Mouse (Mus musculus): ENCODE measurements around the gene Liph. TPM values are rescaled to one million over a fixed set of nuclear protein-coding genes. Genes with fewer than 3 reads are reported as not detected.
"Not testable (repeated sequence)": the region's sequence is repeated elsewhere in the genome, so short reads cannot be mapped to it uniquely, and the experiment has no call there.

Gene Liph
- polyA plus RNA-seq, 1 experiment from 2014 or later, result 0.92 TPM

- WGBS, result 84% methylated on average over 12 of the region's 12 CpGs
Observed at GRCm38 (mm10) chr16:21955591-21955990, 39.9 kb downstream of the Liph start.

GRCm38 (mm10) chr16:21946761-21947715 lies 48.4 kb downstream of the Liph start, which contains the start of gene Tmem41a:
Gene Tmem41a, minus strand, starts transcription at chr16:21947552.
- H3K9me3 ChIP-seq (replicated peaks; ENCODE audit: control insufficient read depth, low read length, poor library complexity, severe bottlenecking), result no peaks in the 10 kb centered on the region
- H3K36me3 ChIP-seq (ENCODE audit: control insufficient read depth, insufficient read depth, low read length), result no peaks in the 10 kb centered on the region
- WGBS, result 1% methylated on average over 56 of the region's 63 CpGs
- peak; percentile 98 for ATAC-seq
- peak within 1 kb of the TSS; percentile 72 for H3K27ac ChIP-seq (ENCODE audit: low read length)
- H3K4me3 ChIP-seq (ENCODE audit: low read depth, low read length), result peak within 1 kb of the TSS; percentile 78
- H3K4me1 ChIP-seq (ENCODE audit: control insufficient read depth, insufficient read depth, low read length), result no peaks in the 10 kb centered on the region; the same call in 1 of the 2 replicates
- H3K9ac ChIP-seq (ENCODE audit: low read depth, low read length), result peak within 1 kb of the TSS; percentile 93
- H3K27me3 ChIP-seq (ENCODE audit: control insufficient read depth, insufficient read depth, low read depth, low read length), result no peaks in the 10 kb centered on the region
- H3K4me2 ChIP-seq (ENCODE audit: low read length), result peak within 1 kb of the TSS; percentile 83

More at GRCm38 (mm10) chr16:21955591-21955990, 39.9 kb downstream of the Liph start:
- ATAC-seq, result no peak
- Histone ChIP-seq H3K9ac (ENCODE audit: low read depth, low read length) (no peak overlapping the region), H3K4me2 (ENCODE audit: low read length) (no peak overlapping the region), H3K36me3 (ENCODE audit: control insufficient read depth, insufficient read depth, low read length) (no peaks in the 10 kb centered on the region), H3K27me3 (ENCODE audit: control insufficient read depth, insufficient read depth, low read depth, low read length) (no peaks in the 10 kb centered on the region), H3K4me3 (ENCODE audit: low read depth, low read length) (no peak overlapping the region), H3K27ac (ENCODE audit: low read length) (no peak overlapping the region), H3K4me1 (ENCODE audit: control insufficient read depth, insufficient read depth, low read length) (no peaks in the 10 kb centered on the region), H3K9me3 (replicated peaks; ENCODE audit: control insufficient read depth, low read length, poor library complexity, severe bottlenecking) (no peaks in the 10 kb centered on the region)

GRCm38 (mm10) chr16:21928471-21928870 lies 67.0 kb downstream of the Liph start:
- no peak overlapping the region for H3K4me2 ChIP-seq (ENCODE audit: low read length)
- no peak overlapping the region for H3K4me3 ChIP-seq (ENCODE audit: low read depth, low read length)
- H3K36me3 ChIP-seq (ENCODE audit: control insufficient read depth, insufficient read depth, low read length), result peaks cover 31% of the 10 kb centered on the region
- WGBS, result 85% methylated on average over 13 of the region's 13 CpGs
- no peak overlapping the region for H3K27ac ChIP-seq (ENCODE audit: low read length)
- no peaks in the 10 kb centered on the region for H3K9me3 ChIP-seq (replicated peaks; ENCODE audit: control insufficient read depth, low read length, poor library complexity, severe bottlenecking)
- H3K9ac ChIP-seq (ENCODE audit: low read depth, low read length), result no peak overlapping the region
- H3K4me1 ChIP-seq (ENCODE audit: control insufficient read depth, insufficient read depth, low read length), result no peaks in the 10 kb centered on the region
- no peaks in the 10 kb centered on the region for H3K27me3 ChIP-seq (ENCODE audit: control insufficient read depth, insufficient read depth, low read depth, low read length)
- ATAC-seq, result no peak

GRCm38 (mm10) chr16:21916681-21917080 lies 78.8 kb downstream of the Liph start:
- no peak overlapping the region for H3K4me2 ChIP-seq (ENCODE audit: low read length)
- peaks cover 30% of the 10 kb centered on the region for H3K36me3 ChIP-seq (ENCODE audit: control insufficient read depth, insufficient read depth, low read length)
- H3K27ac ChIP-seq (ENCODE audit: low read length), result no peak overlapping the region
- WGBS, result 81% methylated on average over 7 of the region's 7 CpGs
- ATAC-seq, result no peak
- H3K4me3 ChIP-seq (ENCODE audit: low read depth, low read length), result no peak overlapping the region
- no peaks in the 10 kb centered on the region for H3K9me3 ChIP-seq (replicated peaks; ENCODE audit: control insufficient read depth, low read length, poor library complexity, severe bottlenecking)
- H3K4me1 ChIP-seq (ENCODE audit: control insufficient read depth, insufficient read depth, low read length), result no peaks in the 10 kb centered on the region
- H3K9ac ChIP-seq (ENCODE audit: low read depth, low read length), result no peak overlapping the region
- H3K27me3 ChIP-seq (ENCODE audit: control insufficient read depth, insufficient read depth, low read depth, low read length), result no peaks in the 10 kb centered on the region

GRCm38 (mm10) chr16:21913347-21913746 lies 82.1 kb downstream of the Liph start:
- Histone ChIP-seq H3K4me3 (ENCODE audit: low read depth, low read length) (no peak overlapping the region), H3K9me3 (replicated peaks; ENCODE audit: control insufficient read depth, low read length, poor library complexity, severe bottlenecking) (no peaks in the 10 kb centered on the region), H3K36me3 (ENCODE audit: control insufficient read depth, insufficient read depth, low read length) (peaks cover 34% of the 10 kb centered on the region), H3K4me2 (ENCODE audit: low read length) (no peak overlapping the region), H3K27me3 (ENCODE audit: control insufficient read depth, insufficient read depth, low read depth, low read length) (no peaks in the 10 kb centered on the region), H3K4me1 (ENCODE audit: control insufficient read depth, insufficient read depth, low read length) (no peaks in the 10 kb centered on the region), H3K9ac (ENCODE audit: low read depth, low read length) (no peak overlapping the region), H3K27ac (ENCODE audit: low read length) (no peak overlapping the region)
- ATAC-seq, result peak; percentile 21; the same call in 1 of the 2 replicates
- WGBS, result 88% methylated on average over 6 of the region's 6 CpGs

- ATAC-seq; H3K27ac ChIP-seq (ENCODE audit: low read length); H3K4me2 ChIP-seq (ENCODE audit: low read length); H3K9ac ChIP-seq (ENCODE audit: low read depth, low read length); H3K9me3 ChIP-seq (replicated peaks; ENCODE audit: control insufficient read depth, low read length, poor library complexity, severe bottlenecking); H3K27me3 ChIP-seq (ENCODE audit: control insufficient read depth, insufficient read depth, low read depth, low read length); H3K4me3 ChIP-seq (ENCODE audit: low read depth, low read length); H3K4me1 ChIP-seq (ENCODE audit: control insufficient read depth, insufficient read depth, low read length): not testable (repeated sequence)
- peaks cover 14% of the 10 kb centered on the region for H3K36me3 ChIP-seq (ENCODE audit: control insufficient read depth, insufficient read depth, low read length)
- 34% methylated on average over 6 of the region's 8 CpGs for WGBS
Observed at GRCm38 (mm10) chr16:21908906-21909305, 86.6 kb downstream of the Liph start.

GRCm38 (mm10) chr16:21906902-21907301 lies 88.6 kb downstream of the Liph start:
- H3K36me3 ChIP-seq (ENCODE audit: control insufficient read depth, insufficient read depth, low read length), result peaks cover 14% of the 10 kb centered on the region
- no peaks in the 10 kb centered on the region for H3K4me1 ChIP-seq (ENCODE audit: control insufficient read depth, insufficient read depth, low read length)
- 0 out of 2 replicates have a peak, but pooled peaks have one; percentile 42 for ATAC-seq
- H3K27me3 ChIP-seq (ENCODE audit: control insufficient read depth, insufficient read depth, low read depth, low read length), result no peaks in the 10 kb centered on the region
- no peak overlapping the region for H3K27ac ChIP-seq (ENCODE audit: low read length)
- no peaks in the 10 kb centered on the region for H3K9me3 ChIP-seq (replicated peaks; ENCODE audit: control insufficient read depth, low read length, poor library complexity, severe bottlenecking)
- 93% methylated on average over 6 of the region's 6 CpGs for WGBS
- no peak overlapping the region for H3K4me3 ChIP-seq (ENCODE audit: low read depth, low read length)
- no peak overlapping the region for H3K9ac ChIP-seq (ENCODE audit: low read depth, low read length)
- no peak overlapping the region for H3K4me2 ChIP-seq (ENCODE audit: low read length)

GRCm38 (mm10) chr16:21905996-21906395 lies 89.5 kb downstream of the Liph start:
- Histone ChIP-seq H3K27me3 (ENCODE audit: control insufficient read depth, insufficient read depth, low read depth, low read length) (no peaks in the 10 kb centered on the region), H3K9ac (ENCODE audit: low read depth, low read length) (no peak overlapping the region), H3K4me2 (ENCODE audit: low read length) (no peak overlapping the region), H3K4me3 (ENCODE audit: low read depth, low read length) (no peak overlapping the region), H3K4me1 (ENCODE audit: control insufficient read depth, insufficient read depth, low read length) (no peaks in the 10 kb centered on the region), H3K9me3 (replicated peaks; ENCODE audit: control insufficient read depth, low read length, poor library complexity, severe bottlenecking) (no peaks in the 10 kb centered on the region), H3K27ac (ENCODE audit: low read length) (no peak overlapping the region), H3K36me3 (ENCODE audit: control insufficient read depth, insufficient read depth, low read length) (peaks cover 11% of the 10 kb centered on the region)
- no peak for ATAC-seq
- WGBS, result 92% methylated on average over 7 of the region's 7 CpGs

GRCm38 (mm10) chr16:21904636-21905035 lies 90.8 kb downstream of the Liph start:
- ATAC-seq, result no peak

More at GRCm38 (mm10) chr16:21904636-21905035, 90.8 kb downstream of the Liph start:
- Histone ChIP-seq H3K9ac (ENCODE audit: low read depth, low read length) (no peak overlapping the region), H3K36me3 (ENCODE audit: control insufficient read depth, insufficient read depth, low read length) (peaks cover 8% of the 10 kb centered on the region), H3K4me2 (ENCODE audit: low read length) (no peak overlapping the region), H3K27ac (ENCODE audit: low read length) (no peak overlapping the region), H3K27me3 (ENCODE audit: control insufficient read depth, insufficient read depth, low read depth, low read length) (no peaks in the 10 kb centered on the region), H3K4me3 (ENCODE audit: low read depth, low read length) (no peak overlapping the region), H3K4me1 (ENCODE audit: control insufficient read depth, insufficient read depth, low read length) (no peaks in the 10 kb centered on the region), H3K9me3 (replicated peaks; ENCODE audit: control insufficient read depth, low read length, poor library complexity, severe bottlenecking) (no peaks in the 10 kb centered on the region)
- whole genome bisulfite sequencing, result 88% methylated on average over 10 of the region's 10 CpGs
